Mouse (Mus musculus) liver, embryonic 14.5 days (tissue): Measurements from ENCODE around the gene Wfikkn1.

Source experiments
- CTCF ChIP-seq: IDR thresholded peaks from 2 replicates; pipeline ENCODE4 v1.5.1; 2016; ENCODE audit warnings: antibody characterized with exemption, low read depth, control low read depth
- EP300 ChIP-seq: IDR thresholded peaks from 2 replicates; pipeline ENCODE4 v1.6.1; 2016; ENCODE audit warnings: antibody characterized with exemption, low read depth

- no peak for TF ChIP-seq EP300
- TF ChIP-seq CTCF, result no peak
Measured at GRCm38 (mm10) chr17:25830200-25830753, 50.4 kb downstream of the Wfikkn1 start.
